Mouse (Mus musculus) CD4-positive, CD25-positive, alpha-beta regulatory T cell, adult 2 months (primary cell): ENCODE data around the gene Aldh1l1.

Source experiments
- DNase-seq: peaks from one replicate; pipeline ENCODE4 v3.0.0-alpha.2; 2012; ENCODE audit warnings: low read depth, low spot score

The Aldh1l1 gene

GRCm38 (mm10) chr6:90506673-90507311 lies 20.6 kb downstream of the Aldh1l1 start:
- no peak for DNase-seq

- DNase-seq, result no peak
Observed at GRCm38 (mm10) chr6:90507443-90507842, 21.2 kb downstream of the Aldh1l1 start.

- DNase-seq, result no peak
Observed at GRCm38 (mm10) chr6:90508197-90508624, 22.0 kb downstream of the Aldh1l1 start.

- DNase-seq, result no peak
Observed at GRCm38 (mm10) chr6:90509085-90509484, 22.9 kb downstream of the Aldh1l1 start.

GRCm38 (mm10) chr6:90512416-90512815 lies 26.2 kb downstream of the Aldh1l1 start:
- DNase-seq, result no peak

GRCm38 (mm10) chr6:90513074-90513856 lies 27.0 kb downstream of the Aldh1l1 start:
- DNase-seq, result no peak

- no peak for DNase-seq
Observed at GRCm38 (mm10) chr6:90514369-90514768, 28.1 kb downstream of the Aldh1l1 start.

GRCm38 (mm10) chr6:90514883-90515405 lies 28.7 kb downstream of the Aldh1l1 start:
- peak; percentile 37 for DNase-seq

- no peak for DNase-seq
Observed at GRCm38 (mm10) chr6:90518892-90519291, 32.7 kb downstream of the Aldh1l1 start.

- DNase-seq, result no peak
Observed at GRCm38 (mm10) chr6:90519375-90519774, 33.1 kb downstream of the Aldh1l1 start.

GRCm38 (mm10) chr6:90526406-90526805 lies 40.2 kb downstream of the Aldh1l1 start:
- no peak for DNase-seq

GRCm38 (mm10) chr6:90529461-90530046 lies 43.3 kb downstream of the Aldh1l1 start:
- DNase-seq, result no peak

- no peak for DNase-seq
Observed at GRCm38 (mm10) chr6:90532575-90533190, 46.5 kb downstream of the Aldh1l1 start.

GRCm38 (mm10) chr6:90533505-90533904 lies 47.3 kb downstream of the Aldh1l1 start:
- no peak for DNase-seq

- no peak for DNase-seq
Observed at GRCm38 (mm10) chr6:90534701-90535475, 48.7 kb downstream of the Aldh1l1 start.

GRCm38 (mm10) chr6:90536824-90537223 lies 50.6 kb downstream of the Aldh1l1 start:
- DNase-seq, result no peak

GRCm38 (mm10) chr6:90537941-90538340 lies 51.7 kb downstream of the Aldh1l1 start:
- DNase-seq, result peak; percentile 75

GRCm38 (mm10) chr6:90539271-90539670 lies 53.0 kb downstream of the Aldh1l1 start:
- DNase-seq, result no peak

GRCm38 (mm10) chr6:90540520-90540919 lies 54.3 kb downstream of the Aldh1l1 start:
- no peak for DNase-seq

- no peak for DNase-seq
Observed at GRCm38 (mm10) chr6:90541367-90541772, 55.1 kb downstream of the Aldh1l1 start.

GRCm38 (mm10) chr6:90544433-90544832 lies 58.2 kb downstream of the Aldh1l1 start:
- no peak for DNase-seq
